Mouse (Mus musculus) right cerebral cortex, adult 2 months (tissue): ENCODE data around the gene Fgf23.

ENCODE experiments used
- DNase-seq, 2 experiments: peaks; one replicate each; pipeline ENCODE4 v3.0.0; 2021 to 2022; ENCODE audit warnings: low spot score in 2 of 2

Gene Fgf23

GRCm38 (mm10) chr6:127114753-127115456 is 42.2 kb downstream of the Fgf23 start:
- no peak for DNase-seq

- DNase-seq, result no peak
Measured at GRCm38 (mm10) chr6:127122221-127122806, 49.6 kb downstream of the Fgf23 start.

GRCm38 (mm10) chr6:127122996-127123395 is 50.3 kb downstream of the Fgf23 start:
- DNase-seq, result no peak

GRCm38 (mm10) chr6:127123506-127123905 is 50.8 kb downstream of the Fgf23 start:
- DNase-seq, result no peak

GRCm38 (mm10) chr6:127129659-127130058 is 57.0 kb downstream of the Fgf23 start:
- DNase-seq, result no peak

- no peak for DNase-seq
Measured at GRCm38 (mm10) chr6:127130377-127130776, 57.7 kb downstream of the Fgf23 start.
